ENCODE assay signal across 21 mouse cellular contexts in the genomic region with DNA sequence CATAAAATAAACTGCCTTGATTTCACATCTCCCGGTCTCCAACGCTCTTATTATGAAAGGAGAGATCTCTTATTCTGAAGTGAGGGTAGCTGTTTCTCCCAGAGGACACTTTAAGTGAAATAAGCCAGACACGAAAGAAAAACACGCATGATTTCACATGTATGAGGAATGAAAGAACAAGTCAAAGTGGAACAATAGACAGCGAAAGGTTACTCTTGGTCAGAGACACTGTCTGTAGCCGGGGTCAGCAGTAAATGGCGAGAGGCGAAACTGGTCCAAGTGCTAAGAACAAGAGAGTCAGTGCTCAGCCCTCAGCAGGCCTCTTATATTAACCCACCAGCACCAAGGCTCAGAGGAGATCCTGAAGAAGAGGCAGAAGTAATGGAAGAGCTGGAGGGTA.
A peak's percentile ranks its signal among the peaks of the same experiment; 100 is the strongest.
DNase-seq lines count a peak whose midpoint lies in the region; ATAC-seq and TF ChIP-seq lines count a peak whose summit lies in the region.
"Had no signal": no experiment of that assay in that cellular context is flagged by ENCODE, and none has a peak within 500 bp of the region (broad histone marks: within the 10 kb centered on the region; RNA-seq: fewer than 3 reads in every experiment).

No protein-coding gene starts in this region.

- TF ChIP-seq EP300 in heart, postnatal 0 days (IDR thresholded peaks at IDR 0.05; ENCODE audit: low read depth): no peak

- H3K4me1 ChIP-seq in heart, postnatal 0 days (ENCODE audit: control insufficient read depth, insufficient read depth): no peaks in the 10 kb centered on the region
- H3K4me1 ChIP-seq in midbrain, embryonic 11.5 days (ENCODE audit: control insufficient read depth, insufficient read depth, low read length): peaks cover 4% of the 10 kb centered on the region; the same call in 1 of the 2 replicates
- peaks cover 5% of the 10 kb centered on the region; the same call in 1 of the 2 replicates for H3K4me1 ChIP-seq in midbrain, embryonic 15.5 days
- peaks cover 2% of the 10 kb centered on the region; the same call in 1 of the 2 replicates for H3K4me1 ChIP-seq in embryonic facial prominence, embryonic 11.5 days (ENCODE audit: control insufficient read depth, insufficient read depth, low read length)

- H3K27me3 ChIP-seq in heart, postnatal 0 days (ENCODE audit: control insufficient read depth, insufficient read depth, low read length): no peaks in the 10 kb centered on the region
- no peaks in the 10 kb centered on the region for H3K27me3 ChIP-seq in midbrain, embryonic 11.5 days (ENCODE audit: control insufficient read depth, insufficient read depth, low read length)
- no peaks in the 10 kb centered on the region for H3K27me3 ChIP-seq in midbrain, embryonic 15.5 days (replicated peaks)
- no peaks in the 10 kb centered on the region for H3K27me3 ChIP-seq in embryonic facial prominence, embryonic 11.5 days (ENCODE audit: control insufficient read depth, insufficient read depth, low read length)
- H3K27me3 ChIP-seq: embryonic facial prominence, embryonic 15.5 days; forebrain, embryonic 13.5 days; heart, embryonic 15.5 days; hindbrain, embryonic 15.5 days; limb, embryonic 12.5 days; midbrain, embryonic 12.5 days; Patski had no signal

- no peak overlapping the region for H3K9ac ChIP-seq in heart, postnatal 0 days (replicated peaks; ENCODE audit: low read depth, low read length)
- H3K9ac ChIP-seq in midbrain, embryonic 11.5 days (ENCODE audit: low read length): no peak overlapping the region
- H3K9ac ChIP-seq in midbrain, embryonic 15.5 days: no peak overlapping the region
- H3K9ac ChIP-seq in embryonic facial prominence, embryonic 11.5 days (replicated peaks; ENCODE audit: low read length): no peak overlapping the region
- H3K9ac ChIP-seq: embryonic facial prominence, embryonic 15.5 days; forebrain, embryonic 13.5 days; heart, embryonic 15.5 days; hindbrain, embryonic 15.5 days; limb, embryonic 12.5 days; midbrain, embryonic 12.5 days had no signal

- ATAC-seq in heart, postnatal 0 days (ENCODE audit: insufficient read depth, low read depth): no peak
- ATAC-seq in midbrain, embryonic 11.5 days (ENCODE audit: low FRiP score): peak; percentile 55; the same call in 1 of the 2 replicates
- no peak for ATAC-seq in midbrain, embryonic 15.5 days (replicated peaks)
- no peak for ATAC-seq in embryonic facial prominence, embryonic 11.5 days (replicated peaks; ENCODE audit: insufficient number of reproducible peaks, low FRiP score, low TSS enrichment, low read depth)
- no peak for ATAC-seq in granulocyte monocyte progenitor cell, adult 5-6 weeks (replicated peaks; ENCODE audit: poor library complexity, severe bottlenecking)
- ATAC-seq: forebrain, embryonic 13.5 days; Patski had no signal

- no peak overlapping the region for H3K27ac ChIP-seq in heart, postnatal 0 days (ENCODE audit: low read depth)
- no peak overlapping the region for H3K27ac ChIP-seq in midbrain, embryonic 11.5 days (ENCODE audit: low read depth, low read length)
- H3K27ac ChIP-seq in midbrain, embryonic 15.5 days: no peak overlapping the region
- H3K27ac ChIP-seq in embryonic facial prominence, embryonic 11.5 days (replicated peaks; ENCODE audit: low read depth, low read length): no peak overlapping the region
- H3K27ac ChIP-seq: embryonic facial prominence, embryonic 15.5 days; forebrain, embryonic 13.5 days; heart, embryonic 15.5 days; hindbrain, embryonic 15.5 days; limb, embryonic 12.5 days; midbrain, embryonic 12.5 days had no signal

- H3K4me3 ChIP-seq in heart, postnatal 0 days (ENCODE audit: low read depth, low read length): no peak overlapping the region
- no peak overlapping the region for H3K4me3 ChIP-seq in midbrain, embryonic 11.5 days (ENCODE audit: low read depth, low read length)
- H3K4me3 ChIP-seq in midbrain, embryonic 15.5 days: no peak overlapping the region
- H3K4me3 ChIP-seq in embryonic facial prominence, embryonic 11.5 days (ENCODE audit: low read depth, low read length): no peak overlapping the region
- H3K4me3 ChIP-seq: embryonic facial prominence, embryonic 15.5 days; forebrain, embryonic 13.5 days; heart, embryonic 15.5 days; hindbrain, embryonic 15.5 days; limb, embryonic 12.5 days; midbrain, embryonic 12.5 days had no signal

- H3K9me3 ChIP-seq in heart, postnatal 0 days (replicated peaks; ENCODE audit: control insufficient read depth, low read length): no peaks in the 10 kb centered on the region
- no peaks in the 10 kb centered on the region for H3K9me3 ChIP-seq in midbrain, embryonic 11.5 days (ENCODE audit: control insufficient read depth, low read length)
- H3K9me3 ChIP-seq in midbrain, embryonic 15.5 days: no peaks in the 10 kb centered on the region
- no peaks in the 10 kb centered on the region for H3K9me3 ChIP-seq in embryonic facial prominence, embryonic 11.5 days (replicated peaks; ENCODE audit: control insufficient read depth, low read length)
- H3K9me3 ChIP-seq: embryonic facial prominence, embryonic 15.5 days; forebrain, embryonic 13.5 days; heart, embryonic 15.5 days; hindbrain, embryonic 15.5 days; limb, embryonic 12.5 days; midbrain, embryonic 12.5 days had no signal

- TF ChIP-seq CTCF in heart, postnatal 0 days (IDR thresholded peaks at IDR 0.05; ENCODE audit: low read depth): no peak

- WGBS in heart, postnatal 0 days: 55% methylated on average over 8 of the region's 8 CpGs
- WGBS in midbrain, embryonic 11.5 days: 49% methylated on average over 8 of the region's 8 CpGs
- WGBS in midbrain, embryonic 15.5 days: 40% methylated on average over 8 of the region's 8 CpGs
- WGBS in embryonic facial prominence, embryonic 11.5 days: 53% methylated on average over 8 of the region's 8 CpGs

- no peaks in the 10 kb centered on the region for H3K36me3 ChIP-seq in heart, postnatal 0 days (replicated peaks; ENCODE audit: control insufficient read depth, insufficient read depth, low read length)
- H3K36me3 ChIP-seq in midbrain, embryonic 11.5 days (ENCODE audit: control insufficient read depth, insufficient read depth, low read length): no peaks in the 10 kb centered on the region
- no peaks in the 10 kb centered on the region for H3K36me3 ChIP-seq in midbrain, embryonic 15.5 days (replicated peaks)
- H3K36me3 ChIP-seq in embryonic facial prominence, embryonic 11.5 days (replicated peaks; ENCODE audit: control insufficient read depth, insufficient read depth, low read depth, low read length): no peaks in the 10 kb centered on the region
- H3K36me3 ChIP-seq: embryonic facial prominence, embryonic 15.5 days; heart, embryonic 15.5 days; hindbrain, embryonic 15.5 days; midbrain, embryonic 12.5 days had no signal

- H3K4me2 ChIP-seq in heart, postnatal 0 days (ENCODE audit: low read depth, low read length): no peak overlapping the region
- H3K4me2 ChIP-seq in midbrain, embryonic 11.5 days: no peak overlapping the region
- H3K4me2 ChIP-seq in midbrain, embryonic 15.5 days: no peak overlapping the region
- H3K4me2 ChIP-seq in embryonic facial prominence, embryonic 11.5 days (ENCODE audit: low read depth, low read length): no peak overlapping the region
- H3K4me2 ChIP-seq: embryonic facial prominence, embryonic 15.5 days; forebrain, embryonic 13.5 days; heart, embryonic 15.5 days; hindbrain, embryonic 15.5 days; limb, embryonic 12.5 days; midbrain, embryonic 12.5 days had no signal

- DNase-seq in heart, postnatal 0 days (ENCODE audit: low spot score): peak; percentile 6
- no peak for DNase-seq in heart, adult 8-10 months (ENCODE audit: low spot score)
- no peak for DNase-seq in midbrain, embryonic 11.5 days (ENCODE audit: low spot score, missing footprints)
- peak; percentile 26 for DNase-seq in embryonic facial prominence, embryonic 11.5 days (ENCODE audit: low spot score)
- peak; percentile 81 for DNase-seq in retina, postnatal 1 day
- no peak for DNase-seq in left cerebral cortex, adult 9 months (ENCODE audit: low spot score in 2 of 2)
- DNase-seq: cerebellum, adult 11 months; cerebellum, postnatal 25 days; kidney, adult 11 months; kidney, postnatal 25 days; layer of hippocampus, adult 9-11 months; right cerebral cortex, postnatal 25 days had no signal

Comparison
In these comparisons a context has a peak if more than half of its experiments do, and no peak if none do; other contexts are left out.
1. DNase-seq: peak in heart, postnatal 0 days (single experiment), embryonic facial prominence, embryonic 11.5 days (single experiment) and retina, postnatal 1 day (single experiment); none in heart, adult 8-10 months (single experiment), midbrain, embryonic 11.5 days (single experiment) and left cerebral cortex, adult 9 months (0 of 2).